Mouse (Mus musculus) CD8-positive naive resting alpha-beta T cell, adult 57 days (primary cell): ENCODE results near the gene Shld1. TPM values are rescaled to one million over a fixed set of nuclear protein-coding genes. Genes with fewer than 3 reads are reported as not detected.

Experiments
- total RNA-seq: library from RNA; stranded (reverse); gene quantifications from one replicate; pipeline ENCODE4 v1.2.4, GENCODE M21; 2023

Gene Shld1
- 29.8 TPM for total RNA-seq

GRCm38 (mm10) chr2:132686756-132687737 is at the start of gene Shld1:
Shld1 (plus strand) TSS chr2:132686931.

GRCm38 (mm10) chr2:132780978-132781377 is 94.2 kb downstream of the Shld1 start, which contains the start of gene Chgb:
Chgb (plus strand) TSS chr2:132781278.

Other genes starting within 250 kb of the Shld1 start
- 96.0 TPM for gene Gpcpd1, start 99.2 kb upstream of the Shld1 start, total RNA-seq
- gene Chgb, start 94.3 kb downstream of the Shld1 start, total RNA-seq = not detected
- 38.1 TPM for gene Trmt6, start 129.1 kb downstream of the Shld1 start, total RNA-seq
- gene Mcm8, start 129.2 kb downstream of the Shld1 start, total RNA-seq = 3.8 TPM
- gene Crls1, start 159.7 kb downstream of the Shld1 start, total RNA-seq = 9.8 TPM
- 0.12 TPM for gene Lrrn4, start 194.0 kb downstream of the Shld1 start, total RNA-seq